Mouse (Mus musculus): ENCODE results near the gene Hivep3. TPM values are rescaled to one million over a fixed set of nuclear protein-coding genes. Genes with fewer than 3 reads are reported as not detected.

The Hivep3 gene
- total and polyA plus RNA-seq, 3 experiments: 14.4 to 32.3 (median 21.2) TPM

DNA sequence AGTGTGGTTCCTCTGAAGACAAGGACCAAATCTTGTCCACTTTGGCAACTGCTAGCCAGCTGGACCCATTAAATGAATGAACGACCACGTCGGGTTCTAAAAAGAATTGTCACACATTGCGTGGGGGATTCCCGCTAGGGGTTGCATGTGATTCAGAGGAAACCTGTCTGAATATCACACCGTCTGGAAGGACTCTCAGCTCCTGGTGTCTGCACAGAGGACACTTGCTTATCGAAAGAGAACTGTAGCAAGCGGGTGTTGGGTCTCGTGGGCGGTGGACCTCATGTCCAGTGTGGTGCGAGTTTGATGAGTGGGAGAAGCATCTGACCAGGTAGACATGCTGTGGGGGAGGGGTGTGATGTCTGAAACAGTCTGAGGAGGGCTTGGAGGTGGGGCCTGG lies 329.2 kb downstream of the Hivep3 start:
- in situ Hi-C loops (cut with MboI; ENCODE audit: low pct_ligation_motif_present, low pct_unique_long_range_greater_than_20kb, low sequenced_read_pairs): no loop called here
- dilution Hi-C loops (cut with MboI; ENCODE audit: extremely low pct_ligation_motif_present, extremely low pct_unique_long_range_greater_than_20kb, low sequenced_read_pairs): no loop called here
- TF ChIP-seq IRF4 (IDR thresholded peaks at IDR 0.05; ENCODE audit: low read depth, low read length): no peak
- no peak for TF ChIP-seq USF2 (conservative IDR thresholded peaks at IDR 0.05; ENCODE audit: low read depth, low read length)
- TF ChIP-seq TCF12 (IDR thresholded peaks at IDR 0.05; ENCODE audit: low read depth, low read length): peak; percentile 21; the same call in 1 of the 2 replicates
- no peak for TF ChIP-seq JUN (IDR thresholded peaks at IDR 0.05; ENCODE audit: insufficient read depth, low read depth, low read length)
- no peak for TF ChIP-seq RAD21 (IDR thresholded peaks at IDR 0.05; ENCODE audit: low read depth, low read length)
- TF ChIP-seq ZNF384 (IDR thresholded peaks at IDR 0.05; ENCODE audit: low read depth, low read length): no peak
- 0 out of 2 replicates have a peak, but pooled peaks have one; percentile 36 for TF ChIP-seq MAX (IDR thresholded peaks at IDR 0.05; ENCODE audit: low read length)
- no peak for TF ChIP-seq USF1 (IDR thresholded peaks at IDR 0.05; ENCODE audit: low read depth, low read length)
- TF ChIP-seq GABPA (IDR thresholded peaks at IDR 0.05; ENCODE audit: insufficient replicate concordance, low read depth, low read length): no peak
- no peak for TF ChIP-seq NELFE (IDR thresholded peaks at IDR 0.05; ENCODE audit: low read depth, low read length)
- no peak for TF ChIP-seq RCOR1 (conservative IDR thresholded peaks at IDR 0.05; ENCODE audit: low read depth, low read length)
- no peak for TF ChIP-seq POLR2AphosphoS2 (IDR thresholded peaks at IDR 0.05; ENCODE audit: low read depth, low read length)
- no peak for TF ChIP-seq MYC (IDR thresholded peaks at IDR 0.05; ENCODE audit: low read depth, low read length)
- TF ChIP-seq SMC3 (IDR thresholded peaks at IDR 0.05; ENCODE audit: low read depth, low read length): no peak
- TF ChIP-seq MAZ (IDR thresholded peaks at IDR 0.05; ENCODE audit: low read depth, low read length): no peak
- TF ChIP-seq EP300 (IDR thresholded peaks at IDR 0.05; ENCODE audit: low read length): 0 out of 2 replicates have a peak, but pooled peaks have one; percentile 34
- TF ChIP-seq ETS1 (conservative IDR thresholded peaks at IDR 0.05; ENCODE audit: low read depth, low read length): no peak
- TF ChIP-seq MEF2A (IDR thresholded peaks at IDR 0.05; ENCODE audit: borderline replicate concordance, low read depth, low read length): no peak
- TF ChIP-seq HCFC1 (IDR thresholded peaks at IDR 0.05; ENCODE audit: low read depth, low read length): no peak
- TF ChIP-seq CHD1 (IDR thresholded peaks at IDR 0.05; ENCODE audit: low read depth, low read length): no peak
- TF ChIP-seq MAFK (IDR thresholded peaks at IDR 0.05; ENCODE audit: insufficient replicate concordance, low read length): no peak
- TF ChIP-seq CHD2 (IDR thresholded peaks at IDR 0.05; ENCODE audit: low read length): 0 out of 2 replicates have a peak, but pooled peaks have one; percentile 48
- no peak for TF ChIP-seq KAT2A (IDR thresholded peaks at IDR 0.05; ENCODE audit: insufficient replicate concordance, low read length)
- TF ChIP-seq ELF1 (IDR thresholded peaks at IDR 0.05; ENCODE audit: low read depth, low read length): no peak
- no peak for TF ChIP-seq SIN3A (IDR thresholded peaks at IDR 0.05; ENCODE audit: low read length)
- no peak for TF ChIP-seq E2F4 (IDR thresholded peaks at IDR 0.05; ENCODE audit: insufficient replicate concordance, low read depth, low read length)
- no peak for TF ChIP-seq ZKSCAN1 (IDR thresholded peaks at IDR 0.05; ENCODE audit: borderline replicate concordance, low read depth, low read length)
- TF ChIP-seq BHLHE40 (IDR thresholded peaks at IDR 0.05; ENCODE audit: low read depth, low read length): peak; percentile 50

More for the DNA sequence above, 329.2 kb downstream of the Hivep3 start:
- no peak for DNase-seq (ENCODE audit: extremely low read depth)
- Histone ChIP-seq H3K4me1 (ENCODE audit: control insufficient read depth in 1 of 2, insufficient read depth in 2 of 2) (peaks cover 22 to 74% of the 10 kb centered on the region in 2 experiments), H3K4me3 (replicated peaks in 1 of 3; ENCODE audit: low read depth in 2 of 3, low read length in 2 of 3, poor library complexity in 1 of 3) (no peak overlapping the region), H3K4me2 (ENCODE audit: insufficient read depth, low read depth, poor library complexity, severe bottlenecking) (peak overlapping the region; percentile 55), H3K27me3 (replicated peaks) (no peaks in the 10 kb centered on the region), H3K9ac (ENCODE audit: insufficient read depth, low read depth) (0 out of 2 replicates have a peak overlapping the region, but pooled peaks have one; percentile 22), H3K27ac (ENCODE audit: insufficient read depth, low read depth) (peak overlapping the region; percentile 28; the same call in 1 of the 2 replicates), H3K9me3 (replicated peaks; ENCODE audit: low read length) (peaks cover 3% of the 10 kb centered on the region), H3K79me2 (replicated peaks; ENCODE audit: control insufficient read depth, extremely low read depth, insufficient read depth, poor library complexity, severe bottlenecking) (peaks cover 19% of the 10 kb centered on the region), H3K36me3 (replicated peaks in 1 of 2; ENCODE audit: control insufficient read depth in 1 of 2, insufficient read depth in 1 of 2, low read length in 1 of 2) (peaks cover 23 to 59% of the 10 kb centered on the region in 2 experiments)
